Mouse (Mus musculus): Measurements from ENCODE around the gene Slc17a8.

DNA sequence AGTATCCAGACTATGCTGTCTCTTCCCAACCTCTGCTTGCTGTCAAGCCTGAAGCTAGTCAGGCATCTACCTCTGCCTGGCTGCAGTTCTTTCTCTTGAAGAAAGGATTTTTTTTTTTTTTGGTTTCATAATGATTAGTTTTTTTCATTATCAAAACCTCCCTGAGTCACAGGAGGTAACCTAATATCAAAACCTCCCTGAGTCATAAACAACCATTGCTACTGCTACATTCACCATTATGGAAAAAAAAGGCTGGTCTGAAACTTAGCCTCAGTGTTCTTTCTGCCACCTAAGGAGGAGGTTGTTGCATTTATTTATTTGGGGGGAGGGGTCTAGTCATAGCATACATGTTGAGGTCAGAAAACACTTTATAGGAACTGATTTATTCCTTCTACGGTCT is 31.2 kb downstream of the Slc17a8 start:
- TF ChIP-seq CTCF (IDR thresholded peaks at IDR 0.05; ENCODE audit: extremely low read depth, insufficient read depth, insufficient read length, insufficient replicate concordance): no peak
- TF ChIP-seq POLR2A (IDR thresholded peaks at IDR 0.05; ENCODE audit: low read depth, low read length): no peak

Data from spleen, adult 2 months (tissue).